Mouse (Mus musculus) liver, embryonic 14.5 days (tissue): ENCODE measurements at regions not wholly inside any gene's neighbourhood (a gene's known extent, or its start where the extent isn't known, plus 50 kb on each side); places are given as distances from the start of the nearest gene placed in this dataset.

Experiments
- CTCF ChIP-seq: IDR thresholded peaks from 2 replicates; pipeline ENCODE4 v1.5.1; 2016; ENCODE audit warnings: antibody characterized with exemption, low read depth, control low read depth
- EP300 ChIP-seq: IDR thresholded peaks from 2 replicates; pipeline ENCODE4 v1.6.1; 2016; ENCODE audit warnings: antibody characterized with exemption, low read depth

- no peak for TF ChIP-seq CTCF
- no peak for TF ChIP-seq EP300
Measured at GRCm38 (mm10) chr3:128380579-128380978, 484.5 kb upstream of the Fam241a start.
